Mouse (Mus musculus) megakaryocyte, adult 5-6 weeks (primary cell): ENCODE data around the gene Ccdc146. TPM values are rescaled to one million over a fixed set of nuclear protein-coding genes. Genes with fewer than 3 reads are reported as not detected.
A peak's percentile ranks its signal among the peaks of the same experiment; 100 is the strongest.

Source experiments
- ATAC-seq: 2 replicates; pipeline ENCODE4 v1.8.0; 2016; ENCODE audit warnings: mild to moderate bottlenecking, inconsistent platforms; ENCODE audit not compliant: poor library complexity, severe bottlenecking
- total RNA-seq, 2 experiments: library from RNA; stranded (forward) in 1 of 2; stranded (reverse) in 1 of 2; fragments of 153-499, 151-499 nt in 1 of 2; fragments of 221-1000, 200-1000 nt in 1 of 2; gene quantifications; 2 replicates each; pipeline versions ENCODE4 v1.2.3 to v1.2.4; 2015 to 2017

Gene Ccdc146
- total RNA-seq, 2 experiments from 2014 or later, result 0.59 TPM; not detected in 1

DNA sequence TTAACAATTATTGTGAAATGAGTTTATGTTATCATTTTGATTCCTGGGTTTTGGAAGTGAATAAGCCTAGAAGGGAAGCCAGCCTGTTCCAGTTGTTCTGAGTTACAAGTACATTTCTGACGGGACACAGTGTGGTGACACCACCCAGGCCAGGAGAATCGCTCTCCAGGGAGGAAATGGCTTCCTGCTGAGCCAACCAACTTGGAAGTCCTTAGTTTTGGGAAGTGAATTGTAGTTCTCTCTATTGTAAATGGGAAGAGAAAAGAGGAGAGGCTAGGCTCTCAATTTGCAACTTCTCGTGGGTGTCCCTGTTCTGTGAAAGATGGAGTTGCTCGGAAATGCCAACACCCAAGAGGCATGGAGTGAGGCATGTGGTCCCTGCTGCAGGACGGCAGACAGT lies 155.0 kb downstream of the Ccdc146 start:
- ATAC-seq, result no peak

DNA sequence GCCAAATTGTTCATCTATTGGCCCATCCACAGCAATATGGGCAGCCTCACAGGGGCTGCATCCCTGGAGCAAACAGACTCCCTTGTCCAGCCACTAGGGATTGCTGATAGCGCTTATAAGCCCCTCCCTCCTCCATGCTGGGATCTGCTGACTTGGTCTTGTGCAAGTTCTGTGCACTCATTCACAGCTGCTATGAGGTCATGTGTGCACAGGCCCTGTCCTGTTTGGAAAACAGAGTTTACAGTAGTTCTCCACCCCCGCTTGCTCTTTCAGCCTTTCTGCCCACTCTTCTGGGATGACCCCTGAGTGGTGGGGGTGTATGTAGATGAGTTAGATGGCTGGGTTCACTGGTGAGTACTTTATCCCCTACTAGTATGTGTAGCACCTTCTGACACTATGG lies 157.4 kb downstream of the Ccdc146 start:
- ATAC-seq, result peak; percentile 20; the same call in 1 of the 2 replicates

DNA sequence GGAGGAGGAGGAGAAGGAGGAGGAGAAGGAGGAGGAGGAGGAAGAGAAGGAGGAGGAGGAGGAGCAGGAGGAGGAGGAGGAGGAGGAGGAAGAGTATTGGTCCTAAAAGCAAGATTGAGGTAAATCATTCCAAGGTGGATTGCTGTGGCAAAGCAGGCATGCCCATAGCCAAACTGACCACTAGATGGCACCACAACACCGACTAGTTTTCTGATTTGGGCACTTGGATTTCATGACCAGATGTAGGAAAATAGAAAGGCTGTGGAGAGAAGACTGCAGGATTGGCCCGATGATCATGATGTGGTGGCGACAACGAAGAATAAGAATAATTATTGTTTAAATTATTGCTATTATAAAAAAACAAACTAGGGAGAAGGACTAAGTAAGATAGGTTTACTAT lies 159.4 kb downstream of the Ccdc146 start:
- peak; percentile 73 for ATAC-seq

- ATAC-seq, result no peak
Observed at GRCm38 (mm10) chr5:21264352-21265021, 160.0 kb downstream of the Ccdc146 start.

- ATAC-seq, result no peak
Observed at GRCm38 (mm10) chr5:21263202-21264055, 161.0 kb downstream of the Ccdc146 start.

DNA sequence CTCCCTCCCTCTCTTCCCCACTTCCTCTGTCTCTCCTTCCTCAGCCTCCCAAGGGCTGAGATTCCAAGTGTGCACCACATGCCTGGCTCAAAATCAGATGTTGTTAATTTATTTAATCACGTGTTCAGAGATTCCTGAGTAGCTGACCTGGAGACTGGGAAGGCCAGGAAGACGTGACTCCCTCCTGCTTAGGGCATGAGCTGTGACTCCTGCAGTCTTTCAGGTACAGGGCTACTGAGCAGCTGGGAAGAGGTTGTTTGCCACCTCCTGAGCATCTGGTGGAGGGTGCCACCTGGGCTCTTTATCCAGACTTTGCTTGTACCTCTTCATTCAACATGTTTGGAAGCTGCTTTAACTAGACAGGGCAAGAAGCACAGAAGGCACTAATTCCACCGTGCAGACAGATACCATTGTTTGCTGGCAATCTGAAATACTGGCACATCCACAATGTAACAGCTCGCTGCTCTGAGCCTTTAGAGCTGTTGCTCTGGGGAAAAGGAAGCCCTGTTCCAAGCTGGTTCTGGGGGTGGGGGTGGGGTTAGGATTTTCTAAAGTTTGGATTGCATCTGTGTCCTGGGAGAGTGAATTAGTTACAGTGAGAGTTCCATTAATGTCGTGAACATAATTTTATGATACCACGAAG lies 163.2 kb downstream of the Ccdc146 start:
- ATAC-seq, result no peak

DNA sequence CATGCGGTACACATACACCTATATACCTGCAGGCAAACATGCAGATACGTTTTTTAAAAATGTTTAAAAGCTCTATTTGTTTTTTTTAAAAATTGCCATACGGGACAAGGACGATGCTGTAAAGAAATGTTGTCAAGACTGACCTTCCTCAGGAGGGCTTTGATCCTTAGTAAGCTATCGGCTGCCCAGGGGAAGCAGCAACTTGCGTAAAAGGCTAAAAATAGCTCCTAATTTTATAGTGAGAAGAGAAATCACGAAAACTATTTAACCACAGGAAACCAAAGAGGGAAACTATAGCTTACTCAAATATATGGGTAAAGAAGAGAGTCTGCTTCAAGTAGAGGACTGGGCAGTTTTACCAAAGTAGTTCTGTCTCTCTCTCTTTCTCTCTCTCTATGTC lies 163.7 kb downstream of the Ccdc146 start:
- peak; percentile 54 for ATAC-seq

- no peak for ATAC-seq
Observed at GRCm38 (mm10) chr5:21257806-21258205, 166.7 kb downstream of the Ccdc146 start.

GRCm38 (mm10) chr5:21257126-21257525 lies 167.4 kb downstream of the Ccdc146 start:
- ATAC-seq, result no peak

- peak; percentile 81 for ATAC-seq
Observed at GRCm38 (mm10) chr5:21255551-21256132, 168.8 kb downstream of the Ccdc146 start.

DNA sequence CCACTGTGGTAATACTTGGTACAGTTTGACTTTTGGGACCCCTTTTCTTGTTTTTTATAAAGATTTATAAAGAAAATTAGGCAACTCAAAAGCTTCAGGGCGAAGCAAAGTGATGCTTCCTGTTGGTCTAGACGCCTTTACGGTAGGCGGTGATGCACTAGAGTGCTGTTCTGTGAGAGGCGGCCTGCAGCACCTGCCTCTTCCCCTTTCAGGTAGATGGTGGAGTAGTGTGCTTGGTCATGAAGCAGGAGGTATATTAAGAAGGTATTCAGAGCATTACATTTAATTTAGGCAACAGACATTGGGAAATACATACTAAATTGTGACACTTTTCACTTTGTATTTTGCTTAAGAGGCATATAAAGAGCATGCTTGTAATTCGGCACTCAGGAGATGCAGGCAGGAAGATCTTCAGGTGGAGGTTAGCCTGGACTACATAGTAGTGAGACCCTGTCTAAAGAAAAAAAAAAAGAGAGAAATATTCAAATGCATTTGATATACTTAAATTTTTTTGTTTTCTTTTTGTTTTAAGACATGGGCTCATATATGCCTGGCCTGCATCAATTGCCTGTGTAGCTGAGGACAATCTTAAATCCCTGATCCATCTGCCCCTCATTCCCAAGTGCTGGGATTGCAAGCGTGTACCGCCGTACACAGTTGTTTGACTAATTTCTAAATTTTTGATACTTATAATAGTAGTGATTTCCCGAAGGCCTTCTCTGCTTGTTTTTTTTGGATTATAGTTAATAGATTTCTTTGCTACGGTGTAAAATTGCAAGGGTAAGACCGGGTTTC lies 169.5 kb downstream of the Ccdc146 start:
- peak; percentile 66 for ATAC-seq

DNA sequence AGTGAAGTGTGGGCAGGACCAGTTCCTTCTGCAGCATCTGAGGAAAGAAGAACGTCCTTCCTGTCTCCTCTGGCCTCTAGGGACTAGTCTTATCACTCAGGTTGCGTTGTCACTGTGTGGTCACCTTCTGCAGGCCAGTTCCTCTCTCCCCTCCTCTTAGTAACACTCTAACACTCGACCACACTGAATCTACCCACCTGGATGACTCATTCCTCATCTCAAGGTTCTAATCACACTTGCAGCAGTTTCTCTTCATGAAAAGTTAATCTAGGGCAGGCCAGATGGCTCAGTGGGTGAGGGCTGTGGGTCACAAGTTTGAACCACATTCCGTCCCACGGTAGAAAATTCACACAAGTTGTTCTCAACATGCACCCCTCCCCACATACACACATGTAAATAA lies 175.6 kb downstream of the Ccdc146 start:
- peak; percentile 98 for ATAC-seq

- no peak for ATAC-seq
Observed at GRCm38 (mm10) chr5:21247916-21248315, 176.6 kb downstream of the Ccdc146 start.

GRCm38 (mm10) chr5:21246794-21247193 lies 177.7 kb downstream of the Ccdc146 start:
- no peak for ATAC-seq

DNA sequence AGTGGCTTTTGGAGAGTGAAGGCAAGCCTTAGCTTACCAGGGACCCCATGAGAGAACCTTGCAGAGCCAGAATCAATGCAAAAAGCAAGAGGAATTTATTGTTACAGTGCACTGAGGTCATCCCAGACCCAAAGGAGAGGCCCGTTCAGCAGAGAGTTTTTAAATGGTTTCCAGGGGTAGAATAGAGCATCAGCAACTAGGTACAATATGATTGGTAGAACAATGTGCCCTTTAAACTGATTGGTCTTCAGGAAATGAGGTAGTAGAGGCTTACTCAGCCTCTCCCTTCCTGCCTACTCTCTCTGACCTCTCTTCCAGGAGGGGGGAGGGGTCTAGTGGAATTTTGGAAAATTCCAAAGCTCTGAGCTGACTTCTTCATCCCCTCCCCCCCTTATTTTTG lies 179.2 kb downstream of the Ccdc146 start:
- no peak for ATAC-seq

DNA sequence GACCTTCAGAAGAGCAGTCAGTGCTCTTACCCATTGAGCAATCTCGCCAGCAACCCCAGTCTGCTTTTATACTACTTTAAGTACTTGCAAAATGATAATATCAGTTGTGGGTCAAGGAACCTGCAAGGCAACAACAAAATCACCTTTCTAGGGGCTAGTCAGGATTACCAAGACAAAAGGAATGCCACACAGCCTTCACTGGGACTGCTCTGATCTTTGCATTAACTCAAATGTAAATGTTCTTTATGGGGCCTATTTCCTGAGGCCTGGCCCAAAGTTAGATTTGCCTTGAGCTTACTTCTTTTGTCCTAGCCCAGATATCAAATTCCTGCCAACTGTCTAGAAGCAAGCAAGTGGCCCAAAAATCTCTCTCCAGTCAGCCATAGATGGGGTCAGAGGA lies 179.9 kb downstream of the Ccdc146 start:
- no peak for ATAC-seq
